Mouse (Mus musculus): Measurements from ENCODE around the gene Mettl7b. TPM values are rescaled to one million over a fixed set of nuclear protein-coding genes. Genes with fewer than 3 reads are reported as not detected.
A peak's percentile ranks its signal among the peaks of the same experiment; 100 is the strongest.
"Not testable (repeated sequence)": the region's sequence is repeated elsewhere in the genome, so short reads cannot be mapped to it uniquely, and the experiment has no call there.

Gene Mettl7b
- not detected in 2 replicates for polyA plus RNA-seq (2014; fragmentation: Nextera tagmentation; extraction: Ambion mirVana)

DNA sequence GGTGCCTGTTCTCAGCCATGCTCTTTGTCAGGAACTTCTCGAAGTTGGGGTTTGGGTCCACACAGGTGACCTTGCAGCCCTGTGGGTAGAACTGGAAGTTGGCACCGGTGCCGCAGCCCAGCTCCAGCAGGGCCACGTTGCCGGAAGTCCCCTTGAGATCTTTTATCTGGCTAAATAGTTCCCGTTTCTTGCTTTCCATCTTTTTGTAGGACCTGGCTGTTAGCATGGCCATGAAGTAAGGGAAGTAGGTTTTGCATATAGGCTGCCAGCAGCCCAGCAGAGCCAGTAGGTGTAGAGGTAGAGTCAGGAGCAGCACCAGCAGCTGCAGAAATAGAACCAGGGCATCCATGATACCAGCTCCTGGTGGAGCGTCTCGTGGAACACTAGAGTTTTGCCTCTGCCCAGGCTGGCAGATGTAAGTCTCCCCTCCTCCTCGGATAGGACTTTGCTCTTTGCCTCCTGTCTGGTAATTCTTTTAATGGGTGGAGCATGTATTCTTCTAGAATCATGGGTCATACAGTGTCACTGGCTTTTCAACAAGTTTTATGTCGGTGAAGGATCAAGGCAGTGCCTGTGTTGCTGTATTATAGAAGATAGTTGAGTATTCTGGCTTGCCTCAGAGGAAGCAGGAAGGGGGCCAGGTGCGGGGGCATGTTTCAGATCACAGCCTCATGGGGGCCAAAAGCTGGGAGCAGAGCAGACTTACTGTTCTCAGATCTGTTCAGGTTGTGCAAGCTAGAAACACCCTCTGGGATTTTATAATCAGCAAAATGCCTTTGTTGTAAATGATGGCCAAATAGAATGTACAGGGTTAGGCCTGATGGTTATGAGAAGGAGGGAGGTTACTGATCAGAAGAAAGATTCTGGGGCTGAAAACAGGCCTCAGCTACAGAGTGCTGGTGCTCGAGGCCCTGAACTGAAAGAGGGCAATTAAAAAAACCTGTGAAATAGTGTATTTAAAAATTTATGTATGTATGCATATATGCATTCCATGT lies at the start of gene Mettl7b:
TSS of gene Mettl7b (minus strand) at position 399 of the 995 bp plus-strand sequence.
- DNase-seq (ENCODE audit: low spot score) = no peak
- no peak within 1 kb of the TSS for H3K4me3 ChIP-seq (ENCODE audit: low read depth, low read length)
- 86% methylated on average over 12 of the region's 12 CpGs for WGBS
- H3K27me3 ChIP-seq (ENCODE audit: control insufficient read depth, insufficient read depth, low read length) = no peaks in the 10 kb centered on the region
- no peak within 1 kb of the TSS for H3K9ac ChIP-seq (ENCODE audit: low read length)
- H3K27ac ChIP-seq (ENCODE audit: low read depth, low read length) = no peak within 1 kb of the TSS
- no peak within 1 kb of the TSS for H3K4me2 ChIP-seq (ENCODE audit: low read depth, low read length, severe bottlenecking)
- no peak for ATAC-seq (replicated peaks; ENCODE audit: low FRiP score)
- H3K9me3 ChIP-seq (ENCODE audit: control insufficient read depth, low read length) = no peaks in the 10 kb centered on the region
- no peaks in the 10 kb centered on the region for H3K4me1 ChIP-seq (replicated peaks; ENCODE audit: control insufficient read depth, insufficient read depth, low read length)
- H3K36me3 ChIP-seq (ENCODE audit: control insufficient read depth, insufficient read depth, low read length) = no peaks in the 10 kb centered on the region

DNA sequence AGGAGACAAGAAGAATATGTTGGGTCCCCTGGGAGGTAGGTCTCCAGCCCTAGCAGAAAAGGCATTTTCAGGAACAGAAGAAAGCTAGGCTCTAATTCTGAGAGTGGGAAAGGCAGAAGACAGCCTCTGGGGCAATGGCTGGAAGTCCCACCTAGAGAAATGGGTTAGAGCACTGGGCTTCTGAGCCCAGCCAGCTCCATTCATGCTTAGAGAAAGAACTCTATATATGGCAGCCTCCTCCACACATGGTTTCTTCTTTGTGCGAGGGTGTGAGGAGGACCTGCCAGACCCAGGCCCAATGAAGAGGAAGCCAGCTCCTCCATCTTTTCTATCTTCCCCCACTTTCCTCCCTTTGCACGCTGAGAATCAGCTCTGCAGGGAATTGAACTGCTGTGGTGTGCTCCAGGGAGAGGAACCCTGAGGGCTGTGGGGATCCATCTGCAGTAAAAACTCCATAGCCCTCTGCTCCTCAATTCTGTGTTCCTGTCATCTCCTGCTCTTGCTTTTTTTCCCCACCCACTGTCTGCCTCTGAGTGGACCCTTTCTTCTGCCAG lies 49.6 kb upstream of the Mettl7b start, which contains the start of gene Olfr763:
TSS of gene Olfr763 (plus strand) at position 504 of the 554 bp plus-strand sequence.
- no peak for ATAC-seq (replicated peaks; ENCODE audit: low FRiP score)
- 75% methylated on average over 2 of the region's 2 CpGs for WGBS

GRCm38 (mm10) chr10:129004032-129004920 lies 43.5 kb upstream of the Mettl7b start:
- Histone ChIP-seq H3K36me3 (ENCODE audit: control insufficient read depth, insufficient read depth, low read length) (no peaks in the 10 kb centered on the region), H3K4me1 (replicated peaks; ENCODE audit: control insufficient read depth, insufficient read depth, low read length) (no peaks in the 10 kb centered on the region), H3K4me3 (ENCODE audit: low read depth, low read length) (no peak overlapping the region), H3K9me3 (ENCODE audit: control insufficient read depth, low read length) (no peaks in the 10 kb centered on the region), H3K9ac (ENCODE audit: low read length) (no peak overlapping the region), H3K4me2 (ENCODE audit: low read depth, low read length, severe bottlenecking) (no peak overlapping the region), H3K27me3 (ENCODE audit: control insufficient read depth, insufficient read depth, low read length) (no peaks in the 10 kb centered on the region), H3K27ac (ENCODE audit: low read depth, low read length) (no peak overlapping the region)
- 70% methylated on average over 14 of the region's 14 CpGs for WGBS
- no peak for ATAC-seq (replicated peaks; ENCODE audit: low FRiP score)
- no peak for DNase-seq (ENCODE audit: low spot score)

More for the DNA sequence above, 49.6 kb upstream of the Mettl7b start, which contains the start of gene Olfr763:
- H3K27ac ChIP-seq (ENCODE audit: low read depth, low read length) = no peak within 1 kb of the TSS
- H3K9ac ChIP-seq (ENCODE audit: low read length) = no peak within 1 kb of the TSS
- no peak for DNase-seq (ENCODE audit: low spot score)
- H3K4me3 ChIP-seq (ENCODE audit: low read depth, low read length) = no peak within 1 kb of the TSS
- H3K27me3 ChIP-seq (ENCODE audit: control insufficient read depth, insufficient read depth, low read length) = no peaks in the 10 kb centered on the region
- no peaks in the 10 kb centered on the region for H3K9me3 ChIP-seq (ENCODE audit: control insufficient read depth, low read length)
- H3K4me1 ChIP-seq (replicated peaks; ENCODE audit: control insufficient read depth, insufficient read depth, low read length) = no peaks in the 10 kb centered on the region
- no peaks in the 10 kb centered on the region for H3K36me3 ChIP-seq (ENCODE audit: control insufficient read depth, insufficient read depth, low read length)
- no peak within 1 kb of the TSS for H3K4me2 ChIP-seq (ENCODE audit: low read depth, low read length, severe bottlenecking)

- WGBS = 82% methylated on average over 4 of the region's 4 CpGs
- Histone ChIP-seq H3K9ac (ENCODE audit: low read length) (no peak overlapping the region), H3K36me3 (ENCODE audit: control insufficient read depth, insufficient read depth, low read length) (no peaks in the 10 kb centered on the region), H3K4me2 (ENCODE audit: low read depth, low read length, severe bottlenecking) (no peak overlapping the region), H3K4me3 (ENCODE audit: low read depth, low read length) (no peak overlapping the region), H3K9me3 (ENCODE audit: control insufficient read depth, low read length) (no peaks in the 10 kb centered on the region), H3K4me1 (replicated peaks; ENCODE audit: control insufficient read depth, insufficient read depth, low read length) (no peaks in the 10 kb centered on the region), H3K27ac (ENCODE audit: low read depth, low read length) (no peak overlapping the region), H3K27me3 (ENCODE audit: control insufficient read depth, insufficient read depth, low read length) (no peaks in the 10 kb centered on the region)
- ATAC-seq (replicated peaks; ENCODE audit: low FRiP score) (peak; percentile 44; the same call in 1 of the 2 replicates), DNase-seq (ENCODE audit: low spot score) (no peak)
Measured at GRCm38 (mm10) chr10:128996523-128997040, 35.8 kb upstream of the Mettl7b start.

- DNase-seq (ENCODE audit: low spot score) (no peak), ATAC-seq (replicated peaks; ENCODE audit: low FRiP score) (no peak)
- H3K4me3 ChIP-seq (ENCODE audit: low read depth, low read length) = no peak overlapping the region
- H3K4me1 ChIP-seq (replicated peaks; ENCODE audit: control insufficient read depth, insufficient read depth, low read length) = no peaks in the 10 kb centered on the region
- H3K9me3 ChIP-seq (ENCODE audit: control insufficient read depth, low read length) = no peaks in the 10 kb centered on the region
- H3K4me2 ChIP-seq (ENCODE audit: low read depth, low read length, severe bottlenecking) = no peak overlapping the region
- no peaks in the 10 kb centered on the region for H3K27me3 ChIP-seq (ENCODE audit: control insufficient read depth, insufficient read depth, low read length)
- no peak overlapping the region for H3K9ac ChIP-seq (ENCODE audit: low read length)
- H3K27ac ChIP-seq (ENCODE audit: low read depth, low read length) = no peak overlapping the region
- no peaks in the 10 kb centered on the region for H3K36me3 ChIP-seq (ENCODE audit: control insufficient read depth, insufficient read depth, low read length)
- WGBS = 100% methylated on average over 1 of the region's 1 CpGs
Measured at GRCm38 (mm10) chr10:128995796-128996195, 35.0 kb upstream of the Mettl7b start.

- H3K36me3 ChIP-seq (ENCODE audit: control insufficient read depth, insufficient read depth, low read length) = no peaks in the 10 kb centered on the region
- no peak overlapping the region for H3K9ac ChIP-seq (ENCODE audit: low read length)
- H3K27ac ChIP-seq (ENCODE audit: low read depth, low read length) = no peak overlapping the region
- DNase-seq (ENCODE audit: low spot score) = no peak
- H3K4me1 ChIP-seq (replicated peaks; ENCODE audit: control insufficient read depth, insufficient read depth, low read length) = no peaks in the 10 kb centered on the region
- no peak overlapping the region for H3K4me2 ChIP-seq (ENCODE audit: low read depth, low read length, severe bottlenecking)
- no peak for ATAC-seq (replicated peaks; ENCODE audit: low FRiP score)
- no peak overlapping the region for H3K4me3 ChIP-seq (ENCODE audit: low read depth, low read length)
- H3K9me3 ChIP-seq (ENCODE audit: control insufficient read depth, low read length) = no peaks in the 10 kb centered on the region
- no peaks in the 10 kb centered on the region for H3K27me3 ChIP-seq (ENCODE audit: control insufficient read depth, insufficient read depth, low read length)
Measured at GRCm38 (mm10) chr10:128990994-128991393, 30.2 kb upstream of the Mettl7b start.

- not testable (repeated sequence) for H3K4me2 ChIP-seq (ENCODE audit: low read depth, low read length, severe bottlenecking); H3K27ac ChIP-seq (ENCODE audit: low read depth, low read length); H3K9ac ChIP-seq (ENCODE audit: low read length); H3K36me3 ChIP-seq (ENCODE audit: control insufficient read depth, insufficient read depth, low read length); H3K4me1 ChIP-seq (replicated peaks; ENCODE audit: control insufficient read depth, insufficient read depth, low read length); H3K27me3 ChIP-seq (ENCODE audit: control insufficient read depth, insufficient read depth, low read length); H3K4me3 ChIP-seq (ENCODE audit: low read depth, low read length); DNase-seq (ENCODE audit: low spot score); H3K9me3 ChIP-seq (ENCODE audit: control insufficient read depth, low read length)
- 66% methylated on average over 7 of the region's 10 CpGs for WGBS
- ATAC-seq (replicated peaks; ENCODE audit: low FRiP score) = peak; percentile 46; the same call in 1 of the 2 replicates
Measured at GRCm38 (mm10) chr10:128990129-128990850, 29.5 kb upstream of the Mettl7b start.

Measured in forebrain, embryonic 11.5 days (tissue).